Mouse (Mus musculus): Measurements from ENCODE around the gene Ccna1. TPM values are rescaled to one million over a fixed set of nuclear protein-coding genes. Genes with fewer than 3 reads are reported as not detected.

Ccna1 gene
- total RNA-seq, 1 experiment: 0.76 TPM

DNA sequence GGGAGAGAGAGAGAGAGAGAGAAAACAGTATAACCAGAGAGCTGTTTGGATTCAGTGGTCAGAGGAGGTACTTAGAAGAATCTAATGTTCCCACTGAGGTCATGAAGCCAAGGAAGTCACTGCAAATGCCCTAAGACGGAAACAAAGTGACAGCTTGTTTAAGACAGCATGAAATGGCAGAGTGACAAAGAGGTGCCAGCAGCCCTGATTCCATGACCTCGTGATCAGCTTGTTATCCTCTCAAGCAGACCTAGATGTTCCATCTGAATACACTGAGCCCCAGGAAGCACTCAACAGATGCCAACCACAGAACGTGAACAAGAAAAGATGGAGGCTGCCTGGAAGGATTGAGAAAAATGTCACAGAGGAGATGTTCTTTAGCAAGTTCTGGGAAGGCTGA lies 30.4 kb upstream of the Ccna1 start:
- TF ChIP-seq HCFC1 (IDR thresholded peaks at IDR 0.05; ENCODE audit: borderline replicate concordance, insufficient read depth, low read length) (no peak), ZNF384 (IDR thresholded peaks at IDR 0.05; ENCODE audit: low read depth, low read length) (no peak), ZC3H11A (IDR thresholded peaks at IDR 0.05; ENCODE audit: borderline replicate concordance, low read depth, low read length) (no peak), CHD2 (IDR thresholded peaks at IDR 0.05; ENCODE audit: low read depth, low read length) (no peak), MAFK (IDR thresholded peaks at IDR 0.05; ENCODE audit: insufficient read depth, low read depth, low read length) (no peak)
- Histone ChIP-seq H3K9ac (ENCODE audit: insufficient read depth, low read depth, low read length, poor library complexity, severe bottlenecking) (no peak overlapping the region), H3K9me3 (ENCODE audit: control insufficient read depth, insufficient read depth, low read depth, low read length) (no peaks in the 10 kb centered on the region), H3K36me3 (ENCODE audit: control insufficient read depth, insufficient read depth, low read length, poor library complexity, severe bottlenecking) (no peaks in the 10 kb centered on the region), H3K4me1 (ENCODE audit: control insufficient read depth in 2 of 2, insufficient read depth in 2 of 2, low read length in 2 of 2, poor library complexity in 1 of 2) (no peaks in the 10 kb centered on the region), H3K27ac (ENCODE audit: insufficient read depth, low read depth, low read length, poor library complexity, severe bottlenecking) (no peak overlapping the region), H3K4me3 (ENCODE audit: insufficient read depth in 1 of 2, low read depth in 1 of 2, low read length in 2 of 2, poor library complexity in 1 of 2, severe bottlenecking in 1 of 2) (no peak overlapping the region)
- DNase-seq (ENCODE audit: low read depth, low spot score): no peak
- in situ Hi-C loops (cut with MboI; ENCODE audit: low sequenced_read_pairs in 2 of 2, unreplicated experiment in 2 of 2): loop anchor here in 1 of 2 experiments (10.0 kb wide), 1 partner anchor 269 kb away; no protein-coding TSS in a partner anchor

DNA sequence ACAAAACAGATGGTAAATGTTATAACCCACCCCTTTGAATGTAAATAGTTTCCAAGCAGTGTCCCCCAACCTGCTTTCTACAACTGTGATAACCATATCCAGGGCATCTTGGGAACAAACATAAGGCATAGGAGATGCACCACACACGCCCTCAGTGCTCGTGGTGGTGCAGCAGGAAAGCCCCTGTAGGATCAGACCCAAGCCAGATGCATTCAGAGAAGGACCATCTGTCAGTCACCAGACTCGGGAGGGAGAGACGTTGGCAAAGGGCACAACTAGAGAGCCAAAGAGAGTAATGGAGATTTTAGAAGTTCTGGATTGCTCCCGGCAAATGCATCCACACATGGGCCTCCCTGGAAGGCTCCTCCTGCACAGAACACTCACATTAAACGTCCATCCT lies 29.5 kb upstream of the Ccna1 start:
- Histone ChIP-seq H3K36me3 (ENCODE audit: control insufficient read depth, insufficient read depth, low read length, poor library complexity, severe bottlenecking) (no peaks in the 10 kb centered on the region), H3K9me3 (ENCODE audit: control insufficient read depth, insufficient read depth, low read depth, low read length) (no peaks in the 10 kb centered on the region), H3K9ac (ENCODE audit: insufficient read depth, low read depth, low read length, poor library complexity, severe bottlenecking) (no peak overlapping the region), H3K4me1 (ENCODE audit: control insufficient read depth in 2 of 2, insufficient read depth in 2 of 2, low read length in 2 of 2, poor library complexity in 1 of 2) (no peaks in the 10 kb centered on the region), H3K27ac (ENCODE audit: insufficient read depth, low read depth, low read length, poor library complexity, severe bottlenecking) (no peak overlapping the region), H3K4me3 (ENCODE audit: insufficient read depth in 1 of 2, low read depth in 1 of 2, low read length in 2 of 2, poor library complexity in 1 of 2, severe bottlenecking in 1 of 2) (no peak overlapping the region)
- in situ Hi-C loops (cut with MboI; ENCODE audit: low sequenced_read_pairs in 2 of 2, unreplicated experiment in 2 of 2): loop anchor here in 1 of 2 experiments (10.0 kb wide), 1 partner anchor 270 kb away; no protein-coding TSS in a partner anchor
- no peak for DNase-seq (ENCODE audit: low read depth, low spot score)
- no peak for TF ChIP-seq CHD2 (IDR thresholded peaks at IDR 0.05; ENCODE audit: low read depth, low read length)
- TF ChIP-seq ZC3H11A (IDR thresholded peaks at IDR 0.05; ENCODE audit: borderline replicate concordance, low read depth, low read length): no peak
- no peak for TF ChIP-seq MAFK (IDR thresholded peaks at IDR 0.05; ENCODE audit: insufficient read depth, low read depth, low read length)
- TF ChIP-seq HCFC1 (IDR thresholded peaks at IDR 0.05; ENCODE audit: borderline replicate concordance, insufficient read depth, low read length): no peak
- TF ChIP-seq ZNF384 (IDR thresholded peaks at IDR 0.05; ENCODE audit: low read depth, low read length): no peak

DNA sequence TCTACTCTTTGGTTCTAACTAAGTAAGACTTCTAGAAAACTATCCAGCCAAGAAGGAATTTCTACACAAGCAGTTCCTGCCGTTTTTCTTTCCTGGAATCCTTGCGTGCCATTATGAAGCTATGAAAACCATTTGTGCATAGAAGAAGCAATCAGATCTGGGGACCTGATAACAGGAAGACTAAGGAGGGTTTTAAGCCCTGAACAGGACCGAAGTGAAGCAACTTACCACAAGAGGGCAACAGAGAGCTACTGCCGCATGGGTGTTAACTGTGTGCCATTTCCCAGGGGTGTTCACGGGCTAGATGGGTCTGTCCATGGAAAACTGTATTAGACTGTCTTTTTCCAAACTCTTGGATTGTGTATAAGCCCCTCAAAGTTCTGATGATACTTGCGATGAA lies 24.8 kb upstream of the Ccna1 start:
- Histone ChIP-seq H3K9me3 (ENCODE audit: control insufficient read depth, insufficient read depth, low read depth, low read length) (no peaks in the 10 kb centered on the region), H3K4me1 (ENCODE audit: control insufficient read depth in 2 of 2, insufficient read depth in 2 of 2, low read length in 2 of 2, poor library complexity in 1 of 2) (no peaks in the 10 kb centered on the region), H3K27ac (ENCODE audit: insufficient read depth, low read depth, low read length, poor library complexity, severe bottlenecking) (no peak overlapping the region), H3K9ac (ENCODE audit: insufficient read depth, low read depth, low read length, poor library complexity, severe bottlenecking) (no peak overlapping the region), H3K4me3 (ENCODE audit: insufficient read depth in 1 of 2, low read depth in 1 of 2, low read length in 2 of 2, poor library complexity in 1 of 2, severe bottlenecking in 1 of 2) (no peak overlapping the region), H3K36me3 (ENCODE audit: control insufficient read depth, insufficient read depth, low read length, poor library complexity, severe bottlenecking) (no peaks in the 10 kb centered on the region)
- TF ChIP-seq CHD2 (IDR thresholded peaks at IDR 0.05; ENCODE audit: low read depth, low read length): no peak
- TF ChIP-seq MAFK (IDR thresholded peaks at IDR 0.05; ENCODE audit: insufficient read depth, low read depth, low read length): no peak
- TF ChIP-seq ZC3H11A (IDR thresholded peaks at IDR 0.05; ENCODE audit: borderline replicate concordance, low read depth, low read length): peak; percentile 66
- in situ Hi-C loops (cut with MboI; ENCODE audit: low sequenced_read_pairs in 2 of 2, unreplicated experiment in 2 of 2): loop anchor here in 1 of 2 experiments (10.0 kb wide), 1 partner anchor 275 kb away; no protein-coding TSS in a partner anchor
- DNase-seq (ENCODE audit: low read depth, low spot score): peak; percentile 63

DNA sequence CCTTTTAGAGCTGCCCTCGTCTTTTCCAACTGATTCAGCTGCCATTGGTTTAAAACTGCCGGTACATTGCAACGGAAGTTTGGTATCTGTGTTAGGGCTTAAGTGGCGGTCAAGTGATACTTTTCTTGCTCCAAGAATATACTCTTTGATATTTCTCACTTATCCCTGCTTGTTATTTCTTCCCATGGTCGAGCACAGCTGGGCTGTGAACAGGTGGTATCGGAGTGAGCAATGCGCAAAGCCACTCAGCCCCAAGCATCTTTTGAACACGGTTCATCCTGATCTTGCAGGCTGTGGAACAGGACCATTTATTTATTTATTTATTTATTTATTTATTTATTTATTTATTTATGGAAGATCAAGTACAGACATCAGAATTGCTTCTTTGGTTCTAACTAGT lies 24.3 kb upstream of the Ccna1 start:
- in situ Hi-C loops (cut with MboI; ENCODE audit: low sequenced_read_pairs in 2 of 2, unreplicated experiment in 2 of 2): loop anchor here in 1 of 2 experiments (10.0 kb wide), 1 partner anchor 275 kb away; no protein-coding TSS in a partner anchor
- Histone ChIP-seq H3K4me3 (ENCODE audit: insufficient read depth in 1 of 2, low read depth in 1 of 2, low read length in 2 of 2, poor library complexity in 1 of 2, severe bottlenecking in 1 of 2) (no peak overlapping the region), H3K9me3 (ENCODE audit: control insufficient read depth, insufficient read depth, low read depth, low read length) (no peaks in the 10 kb centered on the region), H3K9ac (ENCODE audit: insufficient read depth, low read depth, low read length, poor library complexity, severe bottlenecking) (no peak overlapping the region), H3K27ac (ENCODE audit: insufficient read depth, low read depth, low read length, poor library complexity, severe bottlenecking) (no peak overlapping the region), H3K4me1 (ENCODE audit: control insufficient read depth in 2 of 2, insufficient read depth in 2 of 2, low read length in 2 of 2, poor library complexity in 1 of 2) (no peaks in the 10 kb centered on the region), H3K36me3 (ENCODE audit: control insufficient read depth, insufficient read depth, low read length, poor library complexity, severe bottlenecking) (no peaks in the 10 kb centered on the region)
- no peak for DNase-seq (ENCODE audit: low read depth, low spot score)
- TF ChIP-seq CHD2 (IDR thresholded peaks at IDR 0.05; ENCODE audit: low read depth, low read length) (no peak), HCFC1 (IDR thresholded peaks at IDR 0.05; ENCODE audit: borderline replicate concordance, insufficient read depth, low read length) (no peak), ZNF384 (IDR thresholded peaks at IDR 0.05; ENCODE audit: low read depth, low read length) (no peak), MAFK (IDR thresholded peaks at IDR 0.05; ENCODE audit: insufficient read depth, low read depth, low read length) (no peak), ZC3H11A (IDR thresholded peaks at IDR 0.05; ENCODE audit: borderline replicate concordance, low read depth, low read length) (no peak)

DNA sequence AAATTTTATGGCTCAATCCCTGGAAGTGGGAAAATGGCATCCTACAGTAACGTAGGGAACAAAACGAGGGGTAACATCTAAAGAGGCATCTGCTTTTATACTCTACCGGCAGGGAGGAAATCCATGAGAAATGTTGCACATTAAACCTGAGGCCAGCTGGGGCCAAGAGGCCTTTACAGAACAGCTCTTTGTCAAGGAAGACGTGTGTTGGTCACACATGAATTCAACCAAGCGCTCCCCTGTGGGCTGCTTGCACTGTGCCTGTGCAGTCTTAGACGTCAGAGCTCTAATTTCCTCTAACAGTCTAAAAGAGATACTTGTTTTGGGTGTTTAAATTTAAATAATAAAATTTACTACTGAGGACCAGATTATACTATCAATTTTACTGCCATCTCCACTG lies 22.9 kb upstream of the Ccna1 start:
- in situ Hi-C loops (cut with MboI; ENCODE audit: low sequenced_read_pairs in 2 of 2, unreplicated experiment in 2 of 2): no loop called here
- TF ChIP-seq ZC3H11A (IDR thresholded peaks at IDR 0.05; ENCODE audit: borderline replicate concordance, low read depth, low read length): no peak
- no peak for TF ChIP-seq ZNF384 (IDR thresholded peaks at IDR 0.05; ENCODE audit: low read depth, low read length)
- TF ChIP-seq CHD2 (IDR thresholded peaks at IDR 0.05; ENCODE audit: low read depth, low read length): no peak
- TF ChIP-seq MAFK (IDR thresholded peaks at IDR 0.05; ENCODE audit: insufficient read depth, low read depth, low read length): no peak
- no peak for TF ChIP-seq HCFC1 (IDR thresholded peaks at IDR 0.05; ENCODE audit: borderline replicate concordance, insufficient read depth, low read length)
- no peak for DNase-seq (ENCODE audit: low read depth, low spot score)
- H3K4me3 ChIP-seq (ENCODE audit: insufficient read depth in 1 of 2, low read depth in 1 of 2, low read length in 2 of 2, poor library complexity in 1 of 2, severe bottlenecking in 1 of 2): no peak overlapping the region
- H3K4me1 ChIP-seq (ENCODE audit: control insufficient read depth in 2 of 2, insufficient read depth in 2 of 2, low read length in 2 of 2, poor library complexity in 1 of 2): no peaks in the 10 kb centered on the region
- no peak overlapping the region for H3K9ac ChIP-seq (ENCODE audit: insufficient read depth, low read depth, low read length, poor library complexity, severe bottlenecking)
- no peaks in the 10 kb centered on the region for H3K36me3 ChIP-seq (ENCODE audit: control insufficient read depth, insufficient read depth, low read length, poor library complexity, severe bottlenecking)
- no peak overlapping the region for H3K27ac ChIP-seq (ENCODE audit: insufficient read depth, low read depth, low read length, poor library complexity, severe bottlenecking)
- H3K9me3 ChIP-seq (ENCODE audit: control insufficient read depth, insufficient read depth, low read depth, low read length): no peaks in the 10 kb centered on the region
